Mouse (Mus musculus) stomach, postnatal 0 days (tissue): ENCODE measurements at regions not wholly inside any gene's neighbourhood (a gene's known extent, or its start where the extent isn't known, plus 50 kb on each side); places are given as distances from the start of the nearest gene placed in this dataset.

ENCODE experiments used
- CTCF ChIP-seq: IDR thresholded peaks from 2 replicates; pipeline ENCODE4 v1.5.1; 2016; ENCODE audit warnings: antibody characterized with exemption, low read depth, mild to moderate bottlenecking, moderate library complexity
- EP300 ChIP-seq: optimal IDR thresholded peaks from 2 replicates; pipeline ENCODE3; 2016; ENCODE audit warnings: antibody characterized with exemption

- TF ChIP-seq CTCF (no peak), EP300 (no peak)
These were observed 121.0 kb downstream of the Fam198b start for GRCm38 (mm10) chr3:80005371-80005770.
